Mouse (Mus musculus) stomach, postnatal 0 days (tissue): Measurements from ENCODE around the gene Slc24a3.

Experiments
- CTCF ChIP-seq: IDR thresholded peaks from 2 replicates; pipeline ENCODE4 v1.5.1; 2016; ENCODE audit warnings: antibody characterized with exemption, low read depth, mild to moderate bottlenecking, moderate library complexity
- EP300 ChIP-seq: optimal IDR thresholded peaks from 2 replicates; pipeline ENCODE3; 2016; ENCODE audit warnings: antibody characterized with exemption

- TF ChIP-seq EP300 (no peak), CTCF (no peak)
Observed at GRCm38 (mm10) chr2:145684891-145685290, 517.3 kb downstream of the Slc24a3 start.
